Mouse (Mus musculus) C2C12 (cell line): ENCODE results near the gene Ercc6.

ENCODE experiments used
- CEBPB ChIP-seq: IDR thresholded peaks from one replicate; pipeline ENCODE4 v1.6.1; 2011; ENCODE audit warnings: low read depth, mild to moderate bottlenecking, control low read depth, moderate library complexity
- CTCF ChIP-seq: IDR thresholded peaks from one replicate; pipeline ENCODE4 v1.5.1; 2011; ENCODE audit not compliant: control insufficient read depth, insufficient read depth, insufficient read length
- FOSL1 ChIP-seq: IDR thresholded peaks from one replicate; pipeline ENCODE4 v1.8.0; 2011; ENCODE audit warnings: mild to moderate bottlenecking, low read length; ENCODE audit not compliant: poor library complexity, insufficient read depth, severe bottlenecking
- MAX ChIP-seq: IDR thresholded peaks from one replicate; pipeline ENCODE4 v1.6.1; 2011; ENCODE audit warnings: mild to moderate bottlenecking, control low read depth
- MYOD1 ChIP-seq: IDR thresholded peaks from one replicate; pipeline ENCODE4 v1.6.1; 2011; ENCODE audit warnings: low read depth; ENCODE audit not compliant: control insufficient read depth, insufficient read length
- MYOG ChIP-seq: IDR thresholded peaks from one replicate; pipeline ENCODE4 v1.6.1; 2011; ENCODE audit not compliant: control insufficient read depth, insufficient read length; ENCODE audit errors: extremely low read depth

DNA sequence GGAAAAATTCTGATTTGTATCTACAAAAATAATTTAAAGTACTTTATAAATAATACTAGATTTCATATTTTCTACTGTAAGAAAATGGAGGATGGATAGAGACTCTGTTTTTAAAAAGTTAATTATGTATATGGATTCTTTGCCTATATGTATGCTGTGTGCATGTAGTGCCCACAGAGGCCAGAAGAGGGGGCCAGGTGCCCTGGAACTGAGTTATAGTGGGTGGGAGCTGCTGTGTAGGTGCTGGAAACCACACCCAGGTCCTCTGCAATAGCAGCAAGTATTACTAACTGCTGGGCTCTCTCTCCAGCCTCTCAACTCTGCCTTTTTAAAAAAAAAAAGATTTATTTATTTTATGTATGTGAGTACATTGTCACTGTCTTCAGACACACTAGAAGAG, 29.8 kb downstream of the Ercc6 start:
- TF ChIP-seq MAX (no peak), CTCF (no peak), CEBPB (no peak), MYOG (no peak), FOSL1 (no peak), MYOD1 (no peak)
